Mouse (Mus musculus) retina, postnatal 1 day (tissue): ENCODE results near the gene Spen.

Experiments
- DNase-seq: peaks from one replicate; pipeline ENCODE4 v3.0.0-alpha.2; 2012

Gene Spen

GRCm38 (mm10) chr4:141444451-141445327, 93.7 kb downstream of the Spen start, which contains the start of gene Zbtb17:
Zbtb17 (plus strand) TSS chr4:141444654.
- DNase-seq, result peak; percentile 93

DNA sequence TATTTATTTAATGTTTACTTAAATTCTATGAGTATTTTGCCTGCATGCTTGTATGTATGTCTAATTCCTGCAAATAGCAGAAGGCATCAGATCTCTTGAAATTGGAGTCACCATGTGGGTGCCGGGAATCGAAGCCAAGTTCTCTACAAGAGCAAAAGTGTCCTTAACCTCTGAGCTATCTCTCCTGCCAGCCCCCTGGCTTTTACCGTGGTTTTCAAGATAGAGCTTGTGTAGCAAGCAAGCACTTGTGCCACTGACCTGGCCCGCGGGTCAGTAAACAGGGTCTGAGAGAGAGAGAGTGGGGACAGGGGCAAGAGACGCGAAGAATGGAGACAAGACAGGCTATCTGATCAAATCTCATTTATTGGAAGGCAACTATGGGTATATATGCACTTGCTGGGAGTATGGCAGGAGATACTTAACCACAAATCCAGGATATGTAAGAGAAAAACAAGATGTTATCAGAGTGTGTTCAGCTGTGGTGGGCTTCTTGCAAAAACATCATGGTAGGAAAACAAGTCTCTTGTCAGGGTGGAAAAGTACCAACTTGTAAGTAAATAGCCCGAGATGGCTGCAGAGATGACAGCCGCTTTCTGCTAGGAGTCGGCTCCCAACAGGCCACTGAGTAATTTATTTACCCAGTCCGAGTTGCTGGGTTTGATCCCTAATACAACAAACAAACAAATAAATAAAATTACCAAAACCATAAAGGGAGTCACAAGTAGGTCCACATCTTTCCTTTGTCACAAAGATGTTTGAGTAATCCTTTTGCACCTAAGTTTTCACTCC, 94.6 kb downstream of the Spen start:
- no peak for DNase-seq

DNA sequence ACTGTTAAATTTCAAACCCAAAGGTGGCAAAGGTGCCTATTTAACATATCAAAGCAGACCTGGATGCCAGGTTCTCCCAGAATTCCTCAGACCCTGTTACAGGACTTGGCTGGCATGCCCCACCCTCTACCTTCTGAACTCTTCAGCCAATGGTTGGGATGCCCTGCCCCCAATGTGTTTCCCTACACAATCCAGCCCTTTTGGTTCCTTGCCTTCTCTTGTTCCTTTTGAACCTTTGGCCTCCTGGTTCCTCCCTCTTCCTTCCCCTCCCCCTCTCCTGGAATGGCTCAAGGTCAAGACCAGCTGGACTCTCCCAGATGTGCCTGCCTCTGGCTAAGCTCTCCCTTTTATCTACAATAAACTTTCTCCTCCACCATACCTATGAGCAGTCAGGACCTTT, 97.5 kb downstream of the Spen start:
- DNase-seq, result no peak

GRCm38 (mm10) chr4:141439083-141439803, 99.2 kb downstream of the Spen start:
- DNase-seq, result no peak

- no peak for DNase-seq
Observed at GRCm38 (mm10) chr4:141435974-141436373, 102.4 kb downstream of the Spen start, which contains the start of gene Srarp. Srarp (minus strand) TSS chr4:141436105.

GRCm38 (mm10) chr4:141433191-141433590, 105.2 kb downstream of the Spen start:
- DNase-seq, result no peak

- DNase-seq, result no peak
Observed at GRCm38 (mm10) chr4:141432666-141433065, 105.7 kb downstream of the Spen start.

DNA sequence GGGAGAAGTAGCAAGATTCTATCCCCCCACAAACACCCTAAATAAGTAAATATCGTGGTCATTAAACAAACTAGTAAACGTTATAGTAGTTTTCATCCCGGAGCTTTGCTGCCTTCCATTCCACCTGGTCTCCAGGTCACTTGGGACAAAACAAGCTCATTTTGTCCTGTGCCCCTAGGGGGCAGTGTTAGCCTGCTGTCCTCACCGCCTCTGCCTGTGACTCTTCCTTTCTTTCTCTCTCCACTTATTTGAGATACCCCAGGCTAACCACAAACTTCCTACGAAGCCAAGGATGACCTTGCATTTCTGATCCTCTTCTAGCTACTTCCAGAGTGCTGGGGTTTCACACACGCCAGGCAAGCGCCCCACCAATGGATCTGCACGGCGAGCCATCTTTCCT, 107.4 kb downstream of the Spen start:
- peak; percentile 75 for DNase-seq

GRCm38 (mm10) chr4:141429847-141430246, 108.5 kb downstream of the Spen start:
- DNase-seq, result peak; percentile 48

DNA sequence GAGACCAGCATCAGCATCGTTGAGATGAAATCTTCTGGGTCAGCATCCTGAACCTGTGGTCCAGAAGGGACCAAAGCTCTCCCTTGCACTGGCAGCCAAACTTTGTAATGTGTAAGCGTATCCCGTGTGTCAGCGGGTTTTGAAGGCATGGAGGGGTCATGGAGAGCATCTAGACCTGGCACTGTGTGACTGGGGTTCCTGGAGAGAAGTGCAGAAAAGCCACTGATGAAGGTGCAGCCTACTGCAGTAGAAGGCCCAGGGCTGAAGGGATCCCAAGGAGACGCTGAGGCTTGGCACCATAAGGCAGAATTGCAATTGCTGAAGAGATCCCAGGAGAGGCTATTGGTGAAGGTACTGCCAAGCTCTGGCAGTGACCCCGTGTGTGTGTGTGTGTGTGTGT, 109.0 kb downstream of the Spen start:
- no peak for DNase-seq

DNA sequence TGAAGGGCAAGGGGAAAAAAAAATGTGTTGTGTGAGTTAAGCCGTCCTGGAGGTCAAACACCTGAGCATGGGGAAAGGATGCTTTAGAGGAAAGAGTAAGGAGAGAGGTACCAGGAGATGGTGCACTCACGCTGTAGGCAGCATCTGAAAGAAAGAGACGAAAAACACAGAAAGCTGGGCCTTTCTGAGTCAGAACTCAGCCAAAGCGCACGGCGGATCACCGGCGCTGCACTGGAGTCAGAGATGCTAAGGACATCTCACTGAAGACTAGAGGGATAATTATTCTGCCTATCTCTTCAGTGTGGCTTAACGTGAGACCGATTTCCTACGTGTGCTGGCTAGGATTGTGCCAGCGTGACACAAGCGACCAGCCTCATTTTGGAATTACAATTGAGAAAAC, 110.5 kb downstream of the Spen start:
- DNase-seq, result no peak

- DNase-seq, result no peak
Observed at GRCm38 (mm10) chr4:141426796-141427745, 111.3 kb downstream of the Spen start.

GRCm38 (mm10) chr4:141425484-141426479, 112.6 kb downstream of the Spen start:
- peak; percentile 66 for DNase-seq

DNA sequence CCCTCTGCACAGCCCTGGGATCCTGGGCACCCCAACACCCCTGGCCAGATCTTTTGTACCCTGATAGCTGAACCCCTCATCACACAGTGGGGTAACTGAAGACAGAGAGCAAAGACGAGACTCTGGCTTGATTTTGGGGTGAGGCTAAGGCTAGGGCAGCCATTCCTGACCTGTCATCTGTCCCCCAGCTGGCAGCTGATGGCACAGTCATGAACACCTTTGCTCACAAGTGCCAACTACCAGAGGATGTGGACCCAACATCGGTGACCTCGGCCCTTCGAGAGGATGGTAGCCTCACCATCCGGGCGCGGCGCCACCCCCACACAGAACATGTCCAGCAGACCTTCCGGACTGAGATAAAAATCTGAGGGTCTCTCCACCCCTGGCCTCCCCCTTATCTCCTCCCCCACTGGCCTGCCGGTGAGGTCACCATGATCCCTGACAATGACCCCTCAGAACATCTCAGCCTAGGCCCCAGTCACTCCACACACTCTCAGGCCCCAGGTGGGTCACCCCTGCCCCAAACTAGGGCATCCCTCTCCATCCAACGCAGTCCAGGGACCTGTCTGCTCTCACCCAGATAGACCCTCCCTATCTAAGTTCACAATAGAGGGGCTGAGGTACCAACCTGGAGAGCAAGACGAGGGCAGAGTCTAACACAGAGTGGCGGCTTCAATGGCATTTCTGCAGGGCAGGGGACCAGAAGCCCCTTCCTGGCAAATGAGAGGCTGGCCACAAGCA, 114.5 kb downstream of the Spen start:
- DNase-seq, result no peak

DNA sequence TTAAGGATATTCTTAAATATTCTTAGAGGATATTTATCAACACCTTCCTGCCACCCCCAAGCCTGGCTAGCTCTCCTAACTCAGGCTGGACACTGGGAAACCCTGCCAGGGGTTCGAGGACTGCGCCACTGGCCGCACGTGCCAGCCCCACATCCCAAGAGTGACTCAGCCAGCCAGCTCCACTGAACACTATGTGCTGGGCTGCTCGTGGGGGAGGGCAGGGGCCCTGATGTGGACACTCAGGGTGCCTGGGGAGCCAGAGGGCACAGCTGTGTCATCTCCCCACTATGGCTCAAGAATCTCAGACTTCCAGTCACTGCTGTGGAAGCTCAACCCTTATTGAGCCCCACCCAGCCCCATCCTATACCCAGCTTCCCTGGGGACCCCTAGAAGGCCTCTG, 115.1 kb downstream of the Spen start:
- DNase-seq, result no peak

- no peak for DNase-seq
Observed at GRCm38 (mm10) chr4:141422841-141423240, 115.6 kb downstream of the Spen start.

DNA sequence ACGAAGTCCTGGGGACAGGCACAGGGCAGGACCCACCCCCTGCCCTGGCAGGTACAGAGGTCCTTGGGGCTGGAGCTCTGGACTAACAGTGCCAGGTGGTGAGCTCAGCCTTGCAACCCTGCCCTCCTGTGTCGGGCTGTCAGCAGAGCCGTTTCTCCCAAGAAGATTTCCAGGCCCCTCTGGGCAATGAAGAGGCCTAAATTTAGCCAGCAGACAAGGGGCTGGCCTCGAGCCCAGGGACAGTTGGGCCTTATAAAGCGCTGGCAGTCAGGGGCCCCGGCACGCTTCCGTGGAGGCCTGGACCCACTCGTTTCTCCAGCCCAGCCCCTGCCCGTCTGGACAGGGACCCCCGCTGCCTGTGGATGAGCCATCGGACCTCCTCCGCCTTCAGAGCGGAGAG, 117.0 kb downstream of the Spen start:
- DNase-seq, result no peak

GRCm38 (mm10) chr4:141420886-141421285, 117.5 kb downstream of the Spen start:
- DNase-seq, result no peak

GRCm38 (mm10) chr4:141420192-141420829, 118.1 kb downstream of the Spen start, which contains the start of gene Hspb7:
Hspb7 (plus strand) TSS chr4:141420779.
- DNase-seq, result no peak
